Mouse (Mus musculus) hindbrain, postnatal 0 days (tissue): ENCODE results near the gene Tert. TPM values are rescaled to one million over a fixed set of nuclear protein-coding genes. Genes with fewer than 3 reads are reported as not detected.

Source experiments
- ATAC-seq: fragments of 200-750 bp; cut with Nextera tagmentation; 2 replicates; pipeline ENCODE4 v1.8.0; 2017; ENCODE audit warnings: mild to moderate bottlenecking, moderate TSS enrichment, moderate library complexity
- DNase-seq: peaks from one replicate; pipeline ENCODE4 v3.0.0-alpha.2; 2015; ENCODE audit warnings: low spot score
- H3K27ac ChIP-seq: fragments of 300-500 bp; sonication (generic); 2 replicates; pipeline ENCODE4 v1.5.1; 2014; ENCODE audit warnings: mild to moderate bottlenecking
- H3K27me3 ChIP-seq: fragments of 300-500 bp; sonication (generic); 2 replicates; pipeline ENCODE4 v1.6.1; 2014; ENCODE audit warnings: low read length, mixed read lengths; ENCODE audit not compliant: insufficient read depth
- H3K36me3 ChIP-seq: fragments of 300-500 bp; sonication (generic); 2 replicates; pipeline ENCODE4 v1.6.1; 2014; ENCODE audit warnings: low read length, mixed read lengths; ENCODE audit not compliant: insufficient read depth
- H3K4me1 ChIP-seq: fragments of 300-500 bp; sonication (generic); 2 replicates; pipeline ENCODE4 v1.6.1; 2014; ENCODE audit warnings: antibody characterized with exemption, low read length, mixed read lengths; ENCODE audit not compliant: insufficient read depth
- H3K4me2 ChIP-seq: fragments of 300-500 bp; sonication (generic); 2 replicates; pipeline ENCODE4 v1.6.1; 2014; ENCODE audit warnings: low read depth, mild to moderate bottlenecking, low read length, moderate library complexity, mixed read lengths
- H3K4me3 ChIP-seq: fragments of 300-500 bp; sonication (generic); 2 replicates; pipeline ENCODE4 v1.5.1; 2014; ENCODE audit warnings: low read length
- H3K9ac ChIP-seq: fragments of 300-500 bp; sonication (generic); replicated peaks from 2 replicates; pipeline ENCODE4 v1.6.1; 2014; ENCODE audit warnings: mild to moderate bottlenecking, low read length, moderate library complexity, mixed read lengths
- H3K9me3 ChIP-seq: fragments of 300-500 bp; sonication (generic); 2 replicates; pipeline ENCODE4 v1.6.1; 2016; ENCODE audit warnings: low read length, mixed read lengths
- CTCF ChIP-seq: IDR thresholded peaks from 2 replicates; pipeline ENCODE4 v1.5.1; 2016; ENCODE audit warnings: antibody characterized with exemption, control low read depth, low read depth
- WGBS: fragments of 180-500 bp; shearing (Covaris S2); extraction: QIAGEN DNeasy Blood & Tissue Kit; methylation state at CpG from one replicate; pipeline ENCODE4 v1.1.7; 2014; 5-methylcytosine and 5-hydroxymethylcytosine counted together
- polyA plus RNA-seq: library from polyadenylated mRNA; unstranded; fragments of >200 nt; fragmentation: Nextera tagmentation; extraction: Ambion mirVana; gene quantifications from 2 replicates; pipeline ENCODE4 v1.2.1, GENCODE M21; 2015
- total RNA-seq: library from RNA; depleted of rRNA; stranded (reverse); fragments of >200 nt; gene quantifications from 2 replicates; pipeline ENCODE4 v1.2.3, GENCODE M21; 2014; rRNA removed

Tert gene
- total RNA-seq (5.6 and 8.0 TPM in 2 replicates), polyA plus RNA-seq (2.6 and 2.7 TPM in 2 replicates)

- peak within 1 kb of the TSS; percentile 58 for H3K9ac ChIP-seq
- H3K4me3 ChIP-seq, result peak within 1 kb of the TSS; percentile 41
- peak; percentile 78 for DNase-seq
- peaks cover 9% of the 10 kb centered on the region; the same call in 1 of the 2 replicates for H3K36me3 ChIP-seq
- peak; percentile 87 for ATAC-seq
- H3K27me3 ChIP-seq, result no peaks in the 10 kb centered on the region
- peak within 1 kb of the TSS; percentile 12; the same call in 1 of the 2 replicates for H3K27ac ChIP-seq
- no peaks in the 10 kb centered on the region for H3K9me3 ChIP-seq
- H3K4me1 ChIP-seq, result peaks cover 12% of the 10 kb centered on the region; the same call in 1 of the 2 replicates
- WGBS, result 8% methylated on average over 47 of the region's 47 CpGs
- peak; percentile 64 for TF ChIP-seq CTCF
- H3K4me2 ChIP-seq, result peak within 1 kb of the TSS; percentile 78
These were observed at the start of gene Tert for GRCm38 (mm10) chr13:73626745-73627549. TSS of gene Tert (plus strand) at chr13:73626911.

- Histone ChIP-seq H3K4me1 (no peaks in the 10 kb centered on the region), H3K27ac (no peak overlapping the region), H3K4me2 (no peak overlapping the region), H3K36me3 (no peaks in the 10 kb centered on the region), H3K9ac (no peak overlapping the region), H3K27me3 (no peaks in the 10 kb centered on the region), H3K4me3 (no peak overlapping the region), H3K9me3 (no peaks in the 10 kb centered on the region)
- no peak for DNase-seq
- 75% methylated on average over 2 of the region's 2 CpGs for WGBS
- TF ChIP-seq CTCF, result no peak
- ATAC-seq, result no peak
These were observed 49.4 kb upstream of the Tert start for GRCm38 (mm10) chr13:73577277-73577676.

GRCm38 (mm10) chr13:73591488-73591887 is 35.2 kb upstream of the Tert start:
- 82% methylated on average over 3 of the region's 3 CpGs for WGBS
- H3K4me2 ChIP-seq, result no peak overlapping the region
- H3K27ac ChIP-seq, result no peak overlapping the region
- H3K4me1 ChIP-seq, result no peaks in the 10 kb centered on the region
- no peak overlapping the region for H3K4me3 ChIP-seq
- no peak for TF ChIP-seq CTCF
- no peak for DNase-seq
- ATAC-seq, result no peak
- H3K9ac ChIP-seq, result no peak overlapping the region
- H3K9me3 ChIP-seq, result no peaks in the 10 kb centered on the region
- H3K27me3 ChIP-seq, result peaks cover 4% of the 10 kb centered on the region
- H3K36me3 ChIP-seq, result no peaks in the 10 kb centered on the region

GRCm38 (mm10) chr13:73592546-73592945 is 34.2 kb upstream of the Tert start:
- no peak for DNase-seq
- 36% methylated on average over 2 of the region's 2 CpGs for WGBS
- no peak for TF ChIP-seq CTCF

GRCm38 (mm10) chr13:73596276-73596675 is 30.4 kb upstream of the Tert start:
- Histone ChIP-seq H3K9me3 (no peaks in the 10 kb centered on the region), H3K36me3 (no peaks in the 10 kb centered on the region), H3K4me2 (no peak overlapping the region), H3K27ac (no peak overlapping the region), H3K4me3 (no peak overlapping the region), H3K27me3 (peaks cover 4% of the 10 kb centered on the region; the same call in 1 of the 2 replicates), H3K9ac (no peak overlapping the region), H3K4me1 (no peaks in the 10 kb centered on the region)
- ATAC-seq, result no peak
- no peak for TF ChIP-seq CTCF
- DNase-seq, result no peak
- 80% methylated on average over 4 of the region's 4 CpGs for WGBS

More at GRCm38 (mm10) chr13:73592546-73592945, 34.2 kb upstream of the Tert start:
- Histone ChIP-seq H3K27ac (no peak overlapping the region), H3K9ac (no peak overlapping the region), H3K4me2 (no peak overlapping the region), H3K4me3 (no peak overlapping the region), H3K4me1 (no peaks in the 10 kb centered on the region), H3K9me3 (no peaks in the 10 kb centered on the region), H3K27me3 (peaks cover 4% of the 10 kb centered on the region), H3K36me3 (no peaks in the 10 kb centered on the region)
- no peak for ATAC-seq

GRCm38 (mm10) chr13:73600217-73600616 is 26.5 kb upstream of the Tert start:
- no peak for ATAC-seq
- H3K9ac ChIP-seq, result no peak overlapping the region
- no peak for DNase-seq
- 78% methylated on average over 4 of the region's 4 CpGs for WGBS
- peaks cover 11% of the 10 kb centered on the region for H3K4me1 ChIP-seq
- TF ChIP-seq CTCF, result no peak
- no peaks in the 10 kb centered on the region for H3K36me3 ChIP-seq
- peaks cover 3% of the 10 kb centered on the region; the same call in 1 of the 2 replicates for H3K27me3 ChIP-seq
- H3K27ac ChIP-seq, result no peak overlapping the region
- H3K4me2 ChIP-seq, result no peak overlapping the region
- no peak overlapping the region for H3K4me3 ChIP-seq
- H3K9me3 ChIP-seq, result no peaks in the 10 kb centered on the region

GRCm38 (mm10) chr13:73603046-73603445 is 23.7 kb upstream of the Tert start:
- WGBS, result 53% methylated on average over 4 of the region's 4 CpGs
- ATAC-seq (no peak), DNase-seq (no peak)
- Histone ChIP-seq H3K27me3 (no peaks in the 10 kb centered on the region), H3K4me3 (peak overlapping the region; percentile 80), H3K27ac (0 out of 2 replicates have a peak overlapping the region, but pooled peaks have one; percentile 70), H3K36me3 (peaks cover 10% of the 10 kb centered on the region), H3K9ac (peak overlapping the region; percentile 88), H3K9me3 (no peaks in the 10 kb centered on the region), H3K4me2 (peak overlapping the region; percentile 98), H3K4me1 (peaks cover 16% of the 10 kb centered on the region)
- no peak for TF ChIP-seq CTCF
